ENCODE assay signal across 23 mouse cellular contexts in genomic region chrX:41644954-41645353, GRCm38 (mm10).
"Had no signal": no experiment of that assay in that cellular context is flagged by ENCODE, and none has a peak within 500 bp of the region (broad histone marks: within the 10 kb centered on the region; RNA-seq: fewer than 3 reads in every experiment).

No protein-coding gene starts in this region.

- H3K4me3 ChIP-seq: left cerebral cortex, adult 2 months; lung, embryonic 15.5 days; megakaryocyte, embryonic 14.5 days; midbrain, embryonic 10.5 days; midbrain, embryonic 13.5 days; myocyte; neural tube, embryonic 13.5 days; stomach, embryonic 15.5 days had no signal

- H3K27ac ChIP-seq: left cerebral cortex, adult 2 months; liver, embryonic 14.5 days; lung, embryonic 15.5 days; midbrain, embryonic 10.5 days; midbrain, embryonic 13.5 days; neural tube, embryonic 13.5 days; stomach, embryonic 15.5 days had no signal

- DNase-seq: kidney, adult 9 months; kidney, postnatal 14 days; kidney, postnatal 4 days; layer of hippocampus, postnatal 36 days; lung, adult 18-20 months; lung, postnatal 10 days; lung, postnatal 36 days; retina, postnatal 1 day; right cerebral cortex, postnatal 25 days; spleen, adult 18-20 months; thymus, adult 18-20 months; thymus, postnatal 14 days; thymus, postnatal 4 days had no signal

- H3K4me1 ChIP-seq: lung, embryonic 15.5 days; megakaryocyte, embryonic 14.5 days; midbrain, embryonic 10.5 days; midbrain, embryonic 13.5 days; neural tube, embryonic 13.5 days; stomach, embryonic 15.5 days had no signal

- H3K36me3 ChIP-seq: lung, embryonic 15.5 days; midbrain, embryonic 10.5 days; midbrain, embryonic 13.5 days; neural tube, embryonic 13.5 days; stomach, embryonic 15.5 days had no signal

- H3K9me3 ChIP-seq: lung, embryonic 15.5 days; megakaryocyte, embryonic 14.5 days; midbrain, embryonic 10.5 days; midbrain, embryonic 13.5 days; neural tube, embryonic 13.5 days; stomach, embryonic 15.5 days had no signal

- ATAC-seq: midbrain, embryonic 13.5 days; midbrain, embryonic 16.5 days had no signal

- H3K9ac ChIP-seq: liver, embryonic 14.5 days; lung, embryonic 15.5 days; midbrain, embryonic 13.5 days; neural tube, embryonic 13.5 days; stomach, embryonic 15.5 days had no signal

- H3K4me2 ChIP-seq: lung, embryonic 15.5 days; midbrain, embryonic 13.5 days; neural tube, embryonic 13.5 days; stomach, embryonic 15.5 days had no signal

- H3K27me3 ChIP-seq: lung, embryonic 15.5 days; megakaryocyte, embryonic 14.5 days; midbrain, embryonic 13.5 days; neural tube, embryonic 13.5 days; stomach, embryonic 15.5 days had no signal
